Mouse (Mus musculus) megakaryocyte, embryonic 14.5 days (primary cell): ENCODE measurements around the gene Gtf2h3. TPM values are rescaled to one million over a fixed set of nuclear protein-coding genes. Genes with fewer than 3 reads are reported as not detected.

Experiments used
- H3K27me3 ChIP-seq: replicated peaks from 2 replicates; pipeline ENCODE3; 2012; ENCODE audit warnings: inconsistent platforms
- H3K36me3 ChIP-seq: replicated peaks from 2 replicates; pipeline ENCODE3; 2012; ENCODE audit warnings: low read length, inconsistent platforms, mixed read lengths
- H3K4me1 ChIP-seq: 2 replicates; pipeline ENCODE4 v1.6.1; 2012; ENCODE audit warnings: inconsistent platforms
- H3K4me3 ChIP-seq: replicated peaks from 2 replicates; pipeline ENCODE3; 2012; ENCODE audit warnings: moderate library complexity, mild to moderate bottlenecking, inconsistent platforms
- H3K9me3 ChIP-seq: 2 replicates; pipeline ENCODE4 v1.6.1; 2012; ENCODE audit warnings: inconsistent platforms
- FLI1 ChIP-seq: IDR thresholded peaks from 2 replicates; pipeline ENCODE4 v1.6.1; 2012; ENCODE audit warnings: low read length, inconsistent platforms, mixed read lengths
- GATA1 ChIP-seq: IDR thresholded peaks from 3 replicates; pipeline ENCODE4 v1.6.1; 2012; ENCODE audit warnings: mixed read lengths, low read length, inconsistent platforms, borderline replicate concordance
- polyA plus RNA-seq: library from polyadenylated mRNA; stranded (reverse); fragments of >175 nt; gene quantifications from 2 replicates; pipeline ENCODE4 v1.2.3, GENCODE M21; 2012; ENCODE audit warnings: low replicate concordance; ENCODE audit not compliant: insufficient read depth

Gtf2h3 gene
- 3.1 TPM in 1 of 2 replicates, not detected in the other for polyA plus RNA-seq

DNA sequence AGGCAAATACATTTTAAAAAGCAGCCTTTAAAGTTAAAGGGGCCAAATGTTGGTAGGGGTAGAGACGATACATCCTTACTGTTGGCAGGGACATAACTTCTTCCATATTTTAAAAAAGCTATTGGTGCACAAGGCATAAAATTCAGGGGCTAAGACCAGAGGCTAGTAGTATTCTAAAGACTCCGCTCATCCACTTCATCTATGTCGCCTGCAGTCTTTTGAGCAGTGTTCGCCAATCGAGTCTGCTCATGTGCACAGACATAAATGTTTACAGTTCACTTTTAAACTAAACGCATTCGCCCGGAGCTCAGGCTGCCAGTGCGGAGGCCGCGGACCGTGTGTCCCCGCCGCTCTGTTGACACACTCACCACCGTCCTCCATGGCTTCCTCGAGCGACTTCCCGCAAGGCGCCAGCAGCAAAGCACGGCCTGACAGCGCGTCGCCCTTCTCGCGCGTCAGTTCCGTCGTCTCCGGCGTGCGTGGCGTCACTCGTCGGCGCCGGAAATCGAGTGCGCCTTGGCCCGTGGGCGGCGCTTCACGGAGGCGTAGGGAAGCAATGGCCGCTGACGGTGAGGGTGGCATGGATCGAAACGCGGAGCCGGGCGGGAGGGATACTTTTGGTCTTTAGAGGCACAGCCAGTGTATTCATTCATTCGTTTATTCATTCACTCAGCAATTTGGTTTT, at the start of gene Gtf2h3, which contains the start of gene Eif2b1:
Gene Gtf2h3 (plus strand): TSS at position 508 of the 685 bp plus-strand sequence.
Gene Eif2b1 (minus strand): TSS at position 499 of the 685 bp plus-strand sequence.
- Histone ChIP-seq H3K4me1 (peaks cover 72% of the 10 kb centered on the region), H3K4me3 (peak within 1 kb of the TSS; percentile 97), H3K9me3 (no peaks in the 10 kb centered on the region), H3K27me3 (no peaks in the 10 kb centered on the region), H3K36me3 (peaks cover 57% of the 10 kb centered on the region)
- TF ChIP-seq GATA1 (no peak), FLI1 (peak; percentile 57; the same call in 1 of the 2 replicates)

DNA sequence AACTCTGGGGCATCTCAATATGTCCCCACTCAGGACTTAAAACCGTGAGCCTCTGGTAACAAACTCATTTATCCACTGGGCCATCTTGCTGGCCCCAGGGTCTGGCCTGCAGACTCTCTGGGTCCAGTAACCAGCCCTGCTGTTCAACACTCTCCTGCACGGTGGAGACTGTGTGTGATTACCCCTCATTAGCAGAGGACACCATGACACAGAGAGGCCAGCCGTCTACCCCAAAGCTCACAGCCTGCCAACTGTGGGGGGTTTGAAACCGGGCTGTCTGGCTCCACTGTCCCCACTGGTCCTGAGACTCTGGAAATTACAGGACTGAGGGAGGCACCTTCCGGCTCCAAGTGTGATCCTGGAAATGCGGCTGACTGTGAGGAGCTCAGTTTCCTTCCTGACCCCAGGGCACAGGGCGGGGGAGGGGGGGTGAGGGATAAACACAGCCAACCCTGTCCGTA, 49.7 kb upstream of the Gtf2h3 start:
- no peaks in the 10 kb centered on the region for H3K36me3 ChIP-seq
- no peaks in the 10 kb centered on the region for H3K9me3 ChIP-seq
- peak overlapping the region; percentile 59 for H3K4me3 ChIP-seq
- TF ChIP-seq FLI1 (no peak), GATA1 (no peak)
- H3K27me3 ChIP-seq: peaks cover 59% of the 10 kb centered on the region
- peaks cover 61% of the 10 kb centered on the region for H3K4me1 ChIP-seq

DNA sequence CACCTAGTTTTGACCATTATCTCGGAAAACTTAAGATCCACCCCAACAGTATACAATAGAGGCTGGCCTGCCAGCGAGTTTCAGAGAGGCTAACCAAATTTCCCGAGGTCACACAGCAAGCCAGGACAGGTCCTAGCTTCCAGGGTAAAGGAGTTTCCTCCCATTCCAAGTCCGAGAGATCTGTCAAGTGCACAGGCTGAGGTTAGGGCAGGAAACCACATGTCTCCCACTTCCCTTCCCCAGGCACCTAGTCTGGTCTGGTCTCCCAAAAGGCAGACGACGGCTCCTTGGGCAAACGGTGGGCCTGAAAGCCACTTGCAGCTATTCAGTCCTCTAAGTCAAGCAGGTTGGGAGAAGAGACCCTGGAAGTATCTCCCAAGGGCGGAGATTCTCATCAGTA, 49.2 kb upstream of the Gtf2h3 start:
- no peaks in the 10 kb centered on the region for H3K9me3 ChIP-seq

DNA sequence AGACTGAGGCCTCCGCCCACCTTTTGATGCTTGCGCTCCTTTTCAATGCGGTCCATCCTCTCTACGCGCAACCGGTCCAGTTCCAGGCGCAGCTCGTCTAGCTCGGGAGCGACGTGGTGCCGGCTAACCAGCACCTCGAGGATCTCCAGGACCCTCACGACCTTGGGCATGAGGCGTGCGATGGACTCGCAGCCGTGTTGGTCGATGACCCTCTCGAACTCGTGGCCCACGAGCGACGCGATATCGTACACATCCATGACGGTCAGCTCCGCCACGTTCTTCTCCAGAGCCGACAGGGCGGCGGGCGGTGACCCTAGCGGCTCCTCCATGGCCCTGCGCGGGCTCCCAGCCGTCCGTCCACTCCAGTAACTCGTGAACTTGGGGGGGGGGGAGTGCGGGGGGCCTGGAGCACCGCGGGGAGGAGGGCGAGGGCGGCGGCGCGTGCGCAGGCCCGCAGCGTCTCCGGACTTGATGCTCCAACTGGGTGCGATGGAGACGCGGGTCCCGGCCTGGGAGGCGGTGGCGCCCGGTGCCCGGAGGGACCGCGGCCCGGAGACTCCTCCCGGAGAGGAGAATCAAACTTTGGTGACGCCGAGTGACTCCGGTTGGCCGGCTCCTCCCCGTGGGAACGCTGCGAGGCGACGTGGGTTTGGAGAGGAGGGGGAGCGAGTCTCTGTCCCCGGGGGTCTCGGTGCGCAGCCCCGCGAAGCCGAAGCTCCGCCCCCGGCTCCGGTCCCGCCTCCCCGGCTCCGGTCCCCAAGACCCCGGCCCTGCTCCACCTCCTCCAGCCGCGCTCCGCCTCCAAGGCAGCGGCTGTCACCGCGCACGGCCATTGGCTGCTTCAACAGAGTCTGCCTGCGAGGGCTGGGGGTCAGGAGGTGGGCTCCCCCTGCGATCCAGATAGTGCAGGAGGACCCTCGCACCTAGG, 48.0 kb upstream of the Gtf2h3 start, which contains the start of gene Rilpl1:
Gene Rilpl1 (minus strand): TSS at position 737 of the 928 bp plus-strand sequence.
- TF ChIP-seq GATA1: no peak
- Histone ChIP-seq H3K9me3 (no peaks in the 10 kb centered on the region), H3K27me3 (peaks cover 56% of the 10 kb centered on the region), H3K4me1 (peaks cover 60% of the 10 kb centered on the region), H3K36me3 (no peaks in the 10 kb centered on the region), H3K4me3 (peak within 1 kb of the TSS; percentile 97)

More for the DNA sequence above, 49.2 kb upstream of the Gtf2h3 start:
- H3K4me3 ChIP-seq: peak overlapping the region; percentile 97
- H3K36me3 ChIP-seq: no peaks in the 10 kb centered on the region
- no peak for TF ChIP-seq GATA1
- no peak for TF ChIP-seq FLI1
- peaks cover 57% of the 10 kb centered on the region for H3K27me3 ChIP-seq
- H3K4me1 ChIP-seq: peaks cover 61% of the 10 kb centered on the region

DNA sequence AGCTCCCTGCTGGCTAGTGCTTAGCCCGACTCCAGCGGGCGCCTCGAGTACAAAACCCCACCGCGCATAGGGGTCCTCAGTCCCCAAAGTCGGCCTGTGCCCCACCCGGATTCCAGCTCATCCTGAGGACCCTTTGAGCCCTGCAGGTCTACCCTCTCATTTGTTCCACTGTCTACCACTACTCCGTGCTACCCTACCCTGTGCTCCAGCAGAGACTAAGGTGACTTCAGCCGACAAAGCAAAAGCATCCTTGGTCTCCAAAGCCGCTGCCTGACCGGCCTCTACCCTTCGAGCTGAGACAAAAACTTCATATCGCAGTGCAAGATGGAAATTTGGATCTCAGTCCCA, 47.4 kb upstream of the Gtf2h3 start:
- Histone ChIP-seq H3K4me3 (peak overlapping the region; percentile 97), H3K27me3 (peaks cover 50% of the 10 kb centered on the region), H3K4me1 (peaks cover 57% of the 10 kb centered on the region), H3K36me3 (no peaks in the 10 kb centered on the region), H3K9me3 (no peaks in the 10 kb centered on the region)
- TF ChIP-seq FLI1: no peak
- TF ChIP-seq GATA1: no peak

DNA sequence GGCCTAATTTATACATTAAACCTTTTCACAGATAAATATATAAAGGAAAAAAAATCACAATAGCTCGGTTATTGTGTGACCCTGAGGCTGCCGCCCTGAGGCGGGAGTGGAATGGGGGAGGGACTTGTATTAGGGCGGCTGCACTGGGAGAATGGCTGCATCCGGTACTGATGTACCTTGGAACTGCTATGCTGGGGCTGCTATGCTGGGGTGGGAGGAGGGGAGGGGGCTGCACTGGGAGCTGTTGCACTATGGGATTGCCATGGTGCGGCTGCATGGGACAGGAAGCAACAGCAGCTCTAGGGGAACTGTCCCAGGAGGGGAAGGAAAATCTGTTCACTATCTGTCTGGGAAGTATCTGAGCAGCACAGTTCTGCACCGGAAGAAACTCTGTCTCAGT, 46.5 kb upstream of the Gtf2h3 start:
- H3K9me3 ChIP-seq: no peaks in the 10 kb centered on the region
- H3K36me3 ChIP-seq: no peaks in the 10 kb centered on the region
- peaks cover 50% of the 10 kb centered on the region for H3K27me3 ChIP-seq
- peaks cover 65% of the 10 kb centered on the region for H3K4me1 ChIP-seq
- H3K4me3 ChIP-seq: no peak overlapping the region
- TF ChIP-seq FLI1: no peak
- TF ChIP-seq GATA1: no peak

DNA sequence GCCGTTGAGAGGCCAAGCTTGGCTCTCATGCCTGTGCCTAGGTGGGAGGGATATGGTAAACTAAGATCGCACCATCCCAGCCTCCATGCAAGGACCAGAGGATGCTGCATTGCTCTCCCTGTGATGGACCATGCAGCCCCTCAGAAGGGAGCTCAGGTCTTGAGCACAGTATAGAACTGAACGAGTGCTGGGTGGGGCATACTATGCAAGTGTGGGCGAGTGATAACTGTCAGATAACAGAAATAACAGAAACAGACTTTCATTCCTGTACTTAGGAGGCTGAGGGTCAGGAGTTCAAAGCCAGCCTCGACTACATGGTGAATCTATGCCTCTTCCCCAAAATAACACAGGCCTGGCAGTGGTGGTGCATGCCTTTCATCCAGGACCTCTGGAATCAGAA, 43.9 kb upstream of the Gtf2h3 start:
- H3K36me3 ChIP-seq: no peaks in the 10 kb centered on the region
- H3K4me3 ChIP-seq: peak overlapping the region; percentile 20
- H3K9me3 ChIP-seq: no peaks in the 10 kb centered on the region
- H3K4me1 ChIP-seq: peaks cover 55% of the 10 kb centered on the region
- no peak for TF ChIP-seq FLI1
- TF ChIP-seq GATA1: no peak
- peaks cover 39% of the 10 kb centered on the region for H3K27me3 ChIP-seq

DNA sequence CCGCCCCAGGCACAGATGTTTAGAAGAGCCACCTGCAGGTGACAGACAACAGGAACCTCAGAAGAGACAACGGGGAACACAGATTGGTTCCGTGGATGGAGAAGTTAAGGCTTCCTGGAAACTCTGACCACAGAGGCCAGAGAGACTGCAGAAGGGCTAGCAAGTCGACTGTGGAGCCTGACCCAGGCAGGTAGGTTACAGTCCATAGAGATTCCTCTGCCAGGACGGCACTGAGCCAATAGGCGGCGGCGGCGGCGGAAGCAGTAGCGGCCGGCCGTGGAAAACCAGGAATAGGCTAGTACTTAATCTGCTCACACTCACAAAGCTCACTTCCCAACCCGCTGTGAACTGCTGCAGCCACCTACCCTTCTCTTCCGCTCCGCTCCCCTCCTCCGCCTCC, 42.2 kb upstream of the Gtf2h3 start:
- Histone ChIP-seq H3K4me3 (peak overlapping the region; percentile 80), H3K9me3 (no peaks in the 10 kb centered on the region)
- TF ChIP-seq GATA1 (no peak), FLI1 (no peak)

DNA sequence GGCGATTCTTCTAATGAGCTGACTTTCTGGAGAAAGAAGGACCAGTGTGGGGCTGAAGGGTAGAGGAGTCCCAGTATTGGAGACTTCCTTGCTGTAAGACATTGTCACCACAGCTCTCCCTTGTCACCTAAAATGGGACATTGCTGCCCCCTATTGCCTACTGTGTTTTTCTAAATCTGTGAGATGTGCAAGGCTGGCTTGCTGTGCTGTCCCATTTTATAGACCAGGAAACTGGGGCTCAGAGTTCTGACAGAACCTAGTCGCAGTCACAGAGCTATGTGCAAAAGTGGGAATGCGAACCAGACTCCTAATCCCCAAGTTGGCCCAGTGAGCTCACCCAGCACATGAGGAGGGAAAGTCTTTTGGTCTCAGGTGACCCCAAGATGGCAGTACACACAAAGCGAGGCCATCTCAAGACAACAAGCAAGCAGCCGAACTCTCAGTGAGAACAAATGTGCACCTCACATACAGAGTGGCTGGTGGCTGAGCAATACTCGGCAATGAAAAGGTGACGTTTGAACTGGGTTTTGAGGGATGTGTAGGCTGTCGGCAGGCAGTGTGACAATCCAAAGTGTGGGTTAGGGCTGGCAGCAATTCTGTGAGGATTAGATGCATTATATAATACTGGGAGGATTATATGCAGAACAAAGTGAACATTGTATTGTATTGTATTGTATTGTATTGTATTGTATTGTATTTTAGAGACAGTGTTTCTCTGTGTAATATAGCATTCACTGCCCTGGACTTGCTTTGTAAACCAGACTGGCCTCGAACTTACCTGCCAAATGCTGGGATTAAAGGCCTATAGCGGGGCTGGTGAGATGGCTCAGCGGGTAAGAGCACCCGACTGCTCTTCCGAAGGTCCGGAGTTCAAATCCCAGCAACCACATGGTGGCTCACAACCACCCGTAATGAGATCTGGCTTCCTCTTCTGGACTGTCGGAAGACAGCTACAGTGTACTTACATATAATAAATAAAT, 39.8 kb upstream of the Gtf2h3 start:
- Histone ChIP-seq H3K27me3 (peaks cover 10% of the 10 kb centered on the region), H3K4me1 (peaks cover 52% of the 10 kb centered on the region), H3K4me3 (no peak overlapping the region), H3K9me3 (no peaks in the 10 kb centered on the region), H3K36me3 (peaks cover 20% of the 10 kb centered on the region)
- TF ChIP-seq FLI1 (no peak), GATA1 (no peak)

More for the DNA sequence above, 42.2 kb upstream of the Gtf2h3 start:
- H3K4me1 ChIP-seq: peaks cover 43% of the 10 kb centered on the region
- H3K36me3 ChIP-seq: no peaks in the 10 kb centered on the region
- H3K27me3 ChIP-seq: peaks cover 21% of the 10 kb centered on the region
